Mouse (Mus musculus): Measurements from ENCODE around the gene Mrps21.

The Mrps21 gene

DNA sequence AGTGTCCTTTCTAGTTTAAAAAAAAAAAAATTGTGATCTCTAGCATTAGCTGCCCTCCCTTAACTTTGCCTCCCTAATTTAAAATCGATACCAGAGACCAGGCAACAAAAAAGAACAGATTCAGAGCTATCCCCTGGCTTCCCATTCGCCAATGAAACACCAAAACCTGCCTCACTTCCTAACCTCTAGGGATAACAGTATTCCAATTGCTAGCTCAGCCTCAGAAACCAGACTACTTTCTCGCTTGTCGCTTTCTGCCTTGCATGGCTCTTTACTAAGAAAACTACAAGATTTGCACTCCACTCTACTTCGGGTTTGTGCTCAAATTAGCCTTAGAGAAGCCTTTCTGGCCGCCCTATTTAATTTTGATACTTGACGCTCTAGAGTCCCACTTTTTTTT is 15.2 kb downstream of the Mrps21 start:
- in situ Hi-C loops (cut with MboI; ENCODE audit: low sequenced_read_pairs) = no loop called here

DNA sequence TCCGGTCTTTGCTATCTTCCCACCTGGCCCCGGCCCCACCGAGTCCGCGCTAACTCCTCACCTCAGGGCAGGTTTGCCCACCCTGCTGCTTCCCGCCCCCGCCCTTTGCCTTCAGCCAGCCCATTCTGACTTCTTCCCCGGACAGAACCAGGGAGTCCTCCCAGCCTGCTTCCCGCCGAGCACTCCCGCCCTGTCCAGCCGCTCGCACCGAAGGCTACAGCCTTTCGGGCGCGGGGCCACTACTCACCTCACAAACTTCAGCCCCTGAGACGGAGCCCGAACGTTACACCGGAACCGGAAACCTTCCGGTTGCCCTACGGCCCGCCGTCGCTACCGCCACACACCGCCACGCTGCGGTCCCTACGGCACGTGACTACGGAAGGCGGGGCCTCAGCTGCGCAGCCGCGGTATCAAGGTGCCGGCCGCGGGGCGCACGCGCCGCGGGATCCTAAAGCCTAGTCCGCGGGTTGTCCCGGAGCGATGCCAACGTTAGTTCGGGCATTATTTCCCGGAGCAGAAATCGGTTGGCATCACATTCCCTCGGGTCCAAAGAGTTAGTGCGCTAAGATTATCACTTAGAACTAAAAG is 15.7 kb downstream of the Mrps21 start, which contains the start of gene Prpf3:
Gene Prpf3 (minus strand): TSS at position 384 of the 588 bp plus-strand sequence.
- in situ Hi-C loops (cut with MboI; ENCODE audit: low sequenced_read_pairs) = no loop called here

DNA sequence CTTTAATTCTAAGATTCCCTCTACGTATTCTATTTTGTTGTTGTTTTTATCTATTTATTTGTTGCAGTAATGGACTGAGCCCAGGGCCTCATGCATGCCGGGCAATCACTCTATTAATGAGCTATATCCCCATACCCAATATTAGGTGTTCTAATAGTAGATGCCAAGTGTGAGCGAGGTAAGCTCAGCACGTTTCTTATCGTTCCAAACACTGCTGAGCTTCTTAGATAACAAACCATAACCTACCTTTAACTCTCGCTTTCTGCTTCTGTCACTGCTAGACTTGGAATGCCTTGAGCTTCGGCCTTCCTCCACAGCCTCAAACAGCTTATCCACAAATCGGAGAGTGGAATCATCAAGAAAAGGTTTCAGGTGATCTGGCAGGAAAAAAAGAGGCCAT is 20.0 kb downstream of the Mrps21 start:
- in situ Hi-C loops (cut with MboI; ENCODE audit: low sequenced_read_pairs) = no loop called here

DNA sequence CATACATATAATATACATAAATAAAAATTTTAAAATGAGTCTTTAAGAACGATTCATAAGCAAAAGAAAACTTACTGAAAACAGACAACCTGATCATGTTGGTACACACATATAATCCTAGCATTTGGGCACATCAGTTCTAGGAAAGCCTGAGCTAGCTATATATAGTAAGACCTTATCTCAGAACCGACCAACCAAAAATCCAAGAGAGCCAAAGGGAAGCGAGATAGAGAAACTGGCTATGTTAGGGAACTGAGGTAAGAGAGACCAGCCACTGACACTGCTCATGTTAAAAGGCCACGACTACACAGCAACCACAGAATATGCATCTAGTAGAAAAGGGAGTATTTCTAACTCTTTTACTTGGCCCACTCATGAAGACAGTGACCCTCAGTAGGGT is 20.7 kb downstream of the Mrps21 start:
- in situ Hi-C loops (cut with MboI; ENCODE audit: low sequenced_read_pairs) = no loop called here

DNA sequence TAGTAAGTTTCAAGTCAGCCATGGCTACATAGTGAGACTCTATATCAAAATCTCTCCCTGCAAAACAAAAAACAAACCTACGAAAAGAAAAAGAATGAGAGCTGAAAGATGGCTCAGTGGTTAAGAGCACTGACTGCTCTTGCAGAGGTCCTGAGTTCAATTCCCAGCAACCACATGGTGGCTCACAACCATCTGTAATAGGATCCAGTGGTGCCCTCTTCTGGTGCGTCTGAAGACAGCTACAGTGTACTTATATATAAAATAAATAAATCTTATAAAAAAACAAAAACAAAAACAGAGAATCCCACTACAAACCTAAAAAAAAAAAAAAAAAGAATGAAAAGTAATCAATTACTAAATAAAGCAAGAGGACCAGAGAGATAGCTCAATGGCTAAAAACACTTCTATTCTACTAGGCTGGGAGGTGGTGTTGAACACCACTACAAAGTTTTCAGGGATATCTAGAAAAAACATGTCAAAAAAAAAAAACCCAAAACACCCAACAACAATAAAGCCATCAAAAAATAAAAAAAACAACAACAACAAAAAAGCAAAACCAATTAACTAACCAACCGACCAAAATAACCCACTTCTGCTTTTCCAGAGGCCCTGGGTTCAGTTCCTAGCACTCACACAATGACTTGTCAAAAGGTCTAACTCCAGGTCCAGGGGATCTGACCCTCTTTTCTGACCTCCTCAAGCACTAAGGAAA is 28.7 kb downstream of the Mrps21 start:
- in situ Hi-C loops (cut with MboI; ENCODE audit: low sequenced_read_pairs) = no loop called here

DNA sequence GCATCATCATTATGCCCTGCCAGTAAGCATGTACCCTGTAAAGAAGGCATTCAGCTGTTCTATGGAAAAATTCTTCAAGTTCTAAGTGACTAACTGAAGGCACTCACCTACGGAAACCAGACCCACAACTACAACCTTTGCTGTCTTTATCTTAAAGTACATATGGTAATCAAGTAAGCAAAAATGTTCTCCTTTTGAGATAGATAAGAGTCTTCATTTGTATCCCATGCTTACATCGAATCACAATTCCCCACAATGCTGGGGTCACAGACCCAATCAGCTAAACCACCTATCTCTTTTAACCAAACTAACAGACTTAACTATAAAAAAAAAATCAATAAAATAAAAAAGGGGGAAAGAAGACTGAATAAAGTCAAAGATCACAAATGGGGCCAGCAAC is 32.1 kb downstream of the Mrps21 start:
- in situ Hi-C loops (cut with MboI; ENCODE audit: low sequenced_read_pairs) = no loop called here

DNA sequence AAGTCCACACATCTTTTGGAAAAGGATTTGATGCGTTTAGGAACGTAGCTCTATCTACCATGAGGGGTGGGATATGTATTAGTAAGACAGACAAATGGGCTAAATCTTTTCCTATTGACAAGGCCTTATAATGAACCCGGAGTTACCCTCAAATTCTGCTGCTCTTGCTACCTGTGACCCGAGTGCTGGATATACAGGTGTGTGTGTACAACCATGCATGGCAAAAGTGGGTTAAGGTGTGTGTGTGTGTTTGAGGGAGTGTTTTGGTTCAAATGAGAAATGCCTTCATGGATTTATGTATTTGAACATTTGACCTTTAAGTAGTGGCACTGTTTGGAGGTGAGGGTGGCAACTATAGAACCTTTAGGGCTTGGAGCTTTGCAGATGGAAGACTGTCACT is 42.3 kb downstream of the Mrps21 start:
- in situ Hi-C loops (cut with MboI; ENCODE audit: low sequenced_read_pairs) = no loop called here

DNA sequence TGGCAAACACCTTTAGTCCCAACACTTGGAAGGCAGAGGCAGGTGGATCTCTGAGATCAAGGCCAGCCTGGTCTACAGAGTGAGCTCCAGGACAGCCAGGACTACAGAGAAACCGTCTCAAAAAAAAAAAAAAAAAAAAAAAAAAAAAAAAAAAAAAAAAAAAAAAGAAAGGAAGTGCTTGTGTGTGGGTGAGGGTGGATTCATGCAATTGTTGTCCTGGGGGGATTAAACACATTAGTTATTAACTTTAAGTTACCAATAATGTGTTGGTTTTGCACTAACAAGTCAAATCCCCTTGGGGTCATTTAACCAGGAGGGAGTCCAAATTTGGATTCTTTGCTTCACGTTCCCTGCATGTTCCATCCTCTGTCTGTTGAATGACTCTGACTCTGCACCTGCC is 45.0 kb downstream of the Mrps21 start:
- in situ Hi-C loops (cut with MboI; ENCODE audit: low sequenced_read_pairs) = no loop called here

DNA sequence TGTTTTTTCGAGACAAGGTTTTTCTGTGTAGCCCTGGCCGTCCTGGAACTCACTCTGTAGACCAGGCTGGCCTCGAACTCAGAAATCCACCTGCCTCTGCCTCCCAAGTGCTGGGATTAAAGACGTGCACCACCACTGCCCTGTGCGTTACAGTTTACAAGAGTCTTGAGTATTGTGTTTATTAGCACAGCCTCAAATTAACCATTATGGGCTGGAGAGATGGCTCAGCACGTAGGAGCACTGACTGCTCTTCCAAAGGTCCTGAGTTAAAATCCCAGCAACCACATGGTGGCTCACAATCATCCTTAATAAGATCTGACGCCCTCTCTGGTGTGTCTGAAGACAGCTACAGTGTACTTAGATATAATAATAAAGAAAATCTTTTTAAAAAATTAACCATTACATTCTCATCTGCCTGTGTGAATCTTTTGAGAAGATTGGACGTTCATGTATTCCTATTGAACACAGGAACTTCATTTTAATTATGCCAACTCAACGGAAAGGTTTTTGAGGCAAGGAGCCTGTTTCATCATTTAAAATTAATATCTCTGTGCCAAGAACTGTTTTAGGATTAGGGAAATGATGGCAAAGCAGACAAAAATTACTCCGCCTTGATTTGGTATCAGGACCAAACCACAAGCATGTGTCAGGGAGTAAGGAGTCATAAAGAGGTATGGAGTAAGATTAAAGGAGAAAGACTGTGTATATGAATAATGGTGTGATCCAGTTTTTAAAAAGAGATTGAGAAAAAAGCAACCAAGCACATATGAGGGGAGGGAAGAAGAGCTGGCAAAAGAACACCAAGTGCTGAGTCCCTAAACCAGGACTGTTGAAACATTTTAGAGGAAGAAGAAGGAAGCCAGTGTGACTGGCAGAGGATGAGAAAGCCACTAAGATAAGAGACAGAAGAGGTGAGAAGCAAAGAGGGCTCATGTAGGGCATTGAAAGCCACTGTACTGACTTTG is 51.0 kb downstream of the Mrps21 start:
- in situ Hi-C loops (cut with MboI; ENCODE audit: low sequenced_read_pairs) = no loop called here

DNA sequence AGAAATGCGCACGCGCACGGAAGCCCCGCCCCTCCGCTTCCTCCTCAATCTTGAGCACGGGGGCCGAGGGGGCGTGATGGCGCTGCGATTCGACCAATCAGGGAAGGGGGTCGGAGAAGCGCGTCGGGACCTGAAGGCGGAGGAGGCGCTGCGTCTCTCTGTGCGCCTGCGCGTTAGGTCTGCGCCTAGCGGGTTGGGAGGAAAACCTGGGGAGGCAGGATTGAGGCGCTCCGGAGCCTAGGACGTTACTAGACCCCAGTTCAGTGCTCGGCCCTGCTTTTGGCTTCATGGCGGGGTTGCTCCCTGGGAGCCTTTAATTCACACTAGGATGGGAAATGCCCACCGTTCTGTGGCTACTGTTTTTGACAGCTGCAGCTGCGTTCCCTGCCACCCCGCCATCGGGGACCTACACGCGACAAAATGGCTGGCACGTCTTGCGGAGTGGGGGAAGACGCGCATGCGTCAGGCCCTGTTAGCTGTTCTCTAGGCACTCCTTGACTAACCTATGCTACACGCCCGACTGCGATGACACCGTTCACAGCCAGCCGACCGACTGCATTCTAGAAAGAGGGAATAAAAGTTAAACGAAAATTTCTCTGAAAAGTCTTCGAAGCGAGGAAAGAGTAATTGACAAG is 51.9 kb downstream of the Mrps21 start:
- in situ Hi-C loops (cut with MboI; ENCODE audit: low sequenced_read_pairs) = no loop called here

DNA sequence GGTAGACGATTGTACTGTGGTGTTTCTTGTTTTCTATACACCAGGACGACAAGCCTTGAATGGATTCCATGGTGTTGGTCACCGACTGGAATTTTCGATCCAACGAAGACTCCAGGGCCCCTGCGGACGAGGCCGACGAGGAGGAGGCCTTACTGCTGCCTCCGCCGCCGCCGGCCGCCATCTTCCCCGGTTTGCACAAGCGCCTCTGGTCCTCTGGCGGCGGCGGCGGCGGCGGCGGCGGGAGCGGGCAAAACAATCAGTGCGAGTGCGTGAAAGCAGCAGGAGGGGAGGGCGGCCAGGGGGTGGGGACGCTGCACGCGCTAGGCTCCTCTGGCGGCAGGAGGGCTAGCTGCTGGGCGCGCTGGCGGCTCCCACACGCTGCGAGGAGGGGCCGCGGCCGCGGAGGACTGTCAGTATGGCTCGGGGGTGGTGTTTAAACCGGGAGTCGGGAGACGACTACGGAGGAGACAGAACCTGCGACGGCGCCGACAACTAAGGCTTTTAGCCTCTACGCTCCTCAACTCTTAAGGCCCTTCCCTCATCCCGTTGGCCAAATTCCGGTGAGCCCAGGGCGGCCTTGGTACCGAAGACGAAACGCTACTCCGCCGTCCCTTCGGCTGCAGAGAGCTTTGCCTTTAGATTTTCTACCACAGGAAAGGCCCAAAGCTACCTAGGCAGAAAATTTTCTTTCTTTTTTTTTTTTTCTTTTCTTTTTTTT is 52.6 kb downstream of the Mrps21 start, which contains the start of gene Rprd2:
Gene Rprd2 (minus strand): TSS at position 293 of the 718 bp plus-strand sequence.
- in situ Hi-C loops (cut with MboI; ENCODE audit: low sequenced_read_pairs) = no loop called here

DNA sequence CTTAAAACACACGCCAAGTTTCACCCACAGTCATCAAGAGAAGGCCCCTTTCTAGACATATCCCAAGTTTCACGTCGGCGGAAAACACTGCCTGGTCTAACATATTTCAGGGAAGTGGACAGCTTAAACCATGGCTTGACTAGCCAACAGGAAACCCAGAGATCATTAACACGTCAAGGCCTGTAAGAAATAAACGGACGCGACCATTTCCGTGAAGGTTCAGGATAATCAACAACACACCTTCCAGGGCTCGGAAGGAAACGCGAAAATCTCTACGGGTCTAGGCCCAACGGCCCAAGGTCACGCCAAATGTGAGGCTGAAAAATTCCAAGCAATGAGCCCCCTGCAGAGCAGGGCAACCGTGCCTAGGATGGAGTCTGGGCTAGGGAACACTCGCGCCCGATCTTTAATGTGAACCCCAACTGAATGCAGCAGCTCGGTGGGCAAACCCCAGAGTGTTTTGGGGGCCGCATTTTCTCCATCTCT is 53.2 kb downstream of the Mrps21 start:
- in situ Hi-C loops (cut with MboI; ENCODE audit: low sequenced_read_pairs) = no loop called here

DNA sequence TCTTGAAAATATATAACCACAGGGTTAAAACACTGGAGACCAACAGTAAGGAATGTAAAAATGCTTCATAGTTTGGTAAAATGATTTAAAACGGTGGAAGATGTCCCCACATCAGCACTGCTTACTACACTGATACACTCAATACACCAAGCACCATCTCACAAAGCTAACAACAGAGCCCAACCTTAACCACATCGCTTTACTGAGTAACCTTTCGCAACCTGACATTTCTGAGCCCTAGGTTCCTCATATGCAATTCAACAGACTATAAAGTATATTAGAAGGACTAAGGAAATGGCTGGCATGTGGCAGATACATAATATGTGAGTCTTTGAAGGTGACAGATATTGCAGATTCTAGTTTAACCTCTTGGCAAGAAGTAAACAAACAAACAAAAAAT is 54.6 kb downstream of the Mrps21 start:
- in situ Hi-C loops (cut with MboI; ENCODE audit: low sequenced_read_pairs) = no loop called here

Data from CH12F3 (cell line).